Mouse (Mus musculus) layer of hippocampus, adult 18-20 months (tissue): ENCODE results near the gene Ldlrap1. TPM values are rescaled to one million over a fixed set of nuclear protein-coding genes. Genes with fewer than 3 reads are reported as not detected.

Source experiments
- DNase-seq, 2 experiments: peaks; one replicate each; pipeline ENCODE4 v3.0.0; 2022; ENCODE audit warnings: low spot score in 2 of 2
- total RNA-seq, 2 experiments: library from RNA; stranded (reverse); gene quantifications; 2 replicates each; pipeline ENCODE4 v1.2.3; 2021

The Ldlrap1 gene
- total RNA-seq, 2 experiments from 2014 or later, result 1.3 to 2.4 TPM

- no peak for DNase-seq
These were observed 14.9 kb downstream of the Ldlrap1 start for GRCm38 (mm10) chr4:134752911-134753426.

- DNase-seq, result no peak
These were observed 16.0 kb downstream of the Ldlrap1 start for GRCm38 (mm10) chr4:134751682-134752380.

DNA sequence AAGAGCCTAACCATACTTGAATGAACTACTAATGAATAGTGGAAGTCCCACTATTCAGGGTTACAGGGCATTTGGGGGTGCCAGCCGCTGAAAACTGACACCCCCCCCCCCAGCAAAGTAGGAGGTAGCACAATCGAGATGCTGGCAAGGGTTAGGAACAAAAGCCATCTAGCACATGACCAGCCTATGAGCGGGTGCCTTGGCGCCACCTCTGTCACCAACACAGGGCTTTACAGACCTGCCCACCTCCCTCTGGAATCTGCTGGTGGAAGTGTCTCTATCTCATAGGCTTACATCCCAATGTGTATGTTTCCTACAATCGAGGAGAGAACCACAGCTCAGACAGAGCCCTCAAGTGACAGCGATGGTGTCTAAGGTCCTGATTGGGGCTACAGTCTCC is 17.0 kb downstream of the Ldlrap1 start:
- no peak for DNase-seq

DNA sequence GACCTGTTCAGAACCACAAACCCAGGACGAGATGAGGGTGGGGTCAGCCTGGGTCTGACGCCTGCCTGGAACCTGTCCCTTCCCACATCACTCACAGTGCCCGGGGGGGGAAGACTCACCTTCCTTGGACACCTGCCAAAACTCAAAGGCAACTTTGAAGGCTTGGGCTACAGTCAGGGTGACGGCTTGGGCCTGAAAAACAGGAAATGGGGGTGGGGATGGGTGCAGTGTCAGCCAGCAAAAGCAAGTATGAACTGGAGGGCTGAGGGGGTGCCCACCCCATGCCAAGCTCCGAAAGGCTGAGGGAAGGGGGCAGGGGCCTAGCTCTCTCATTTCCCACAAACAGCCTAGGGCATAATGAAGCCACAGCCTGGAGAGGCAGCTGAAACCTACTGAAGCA is 17.6 kb downstream of the Ldlrap1 start:
- DNase-seq, result no peak

DNA sequence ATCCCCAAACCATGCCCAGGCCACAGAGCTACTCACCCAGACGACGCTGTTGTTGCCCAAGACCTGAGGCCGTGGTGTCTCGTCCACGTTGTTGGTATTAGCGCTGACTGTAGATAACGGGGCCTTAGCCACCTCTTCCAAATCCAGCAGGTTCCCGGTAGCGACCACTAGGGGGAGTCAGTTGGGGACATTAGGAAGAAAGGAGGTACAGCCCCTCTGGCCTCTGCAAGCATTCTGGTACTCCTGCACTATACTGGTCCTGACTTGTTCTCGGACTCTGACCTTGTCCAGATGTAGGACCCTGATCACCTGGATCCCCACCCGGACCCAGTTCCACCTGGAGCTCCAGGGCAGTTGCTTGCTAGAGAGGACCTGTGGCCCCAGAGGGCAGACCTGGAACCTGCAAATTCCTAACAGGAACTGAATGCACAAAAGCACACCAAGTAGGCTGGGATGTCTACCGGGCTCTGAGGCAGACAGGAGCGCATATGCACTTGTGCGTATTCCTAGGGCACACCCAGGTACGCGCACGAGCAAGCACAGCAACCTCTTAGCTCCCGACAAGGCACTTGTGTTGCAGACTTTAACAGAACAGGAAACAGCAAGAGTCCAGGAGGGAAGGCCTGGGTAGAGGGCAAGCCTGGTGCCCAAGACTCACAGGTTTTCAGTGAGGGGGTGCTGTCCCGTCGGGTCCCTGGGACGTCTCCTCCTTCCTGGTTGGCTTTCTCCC is 18.4 kb downstream of the Ldlrap1 start:
- no peak for DNase-seq

DNA sequence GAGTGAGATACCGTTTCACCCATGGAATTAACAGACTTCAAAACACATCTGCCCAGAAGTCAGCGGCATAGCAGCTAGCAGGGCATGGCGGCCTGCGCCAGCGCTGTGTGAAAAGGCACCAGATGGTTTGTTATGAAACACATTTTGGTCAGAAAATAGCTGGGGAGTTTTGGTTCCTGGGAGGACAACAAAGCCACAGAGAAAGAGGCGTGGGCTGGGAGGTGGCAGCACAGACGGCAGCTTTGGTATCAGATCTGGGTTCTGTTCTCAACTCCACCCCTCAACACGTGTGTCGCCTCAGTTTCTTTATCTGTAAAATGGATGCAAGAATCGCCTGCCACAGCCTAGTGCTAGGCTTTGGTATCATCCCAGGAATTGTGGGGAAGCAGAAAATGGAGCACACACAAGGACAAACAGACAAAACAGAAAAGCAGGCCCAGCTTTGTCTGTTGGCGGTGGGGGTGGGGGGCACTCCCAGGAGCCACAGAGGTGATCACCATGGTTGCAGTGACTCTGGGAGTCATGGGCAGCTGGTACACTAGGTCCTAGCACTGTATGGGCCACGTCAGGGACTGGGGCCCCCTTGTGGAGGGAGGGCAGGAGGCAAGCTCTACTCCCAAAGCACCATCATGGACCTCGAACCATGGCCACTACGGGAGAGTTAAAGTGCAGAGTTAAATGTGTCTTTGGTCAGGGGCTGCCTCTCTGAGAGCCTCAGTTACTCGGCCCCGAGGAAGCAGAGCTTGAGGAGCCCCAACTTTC is 21.7 kb downstream of the Ldlrap1 start:
- peak; percentile 75 to 89 for DNase-seq

- DNase-seq, result no peak
These were observed 23.8 kb downstream of the Ldlrap1 start for GRCm38 (mm10) chr4:134743881-134744633.

DNA sequence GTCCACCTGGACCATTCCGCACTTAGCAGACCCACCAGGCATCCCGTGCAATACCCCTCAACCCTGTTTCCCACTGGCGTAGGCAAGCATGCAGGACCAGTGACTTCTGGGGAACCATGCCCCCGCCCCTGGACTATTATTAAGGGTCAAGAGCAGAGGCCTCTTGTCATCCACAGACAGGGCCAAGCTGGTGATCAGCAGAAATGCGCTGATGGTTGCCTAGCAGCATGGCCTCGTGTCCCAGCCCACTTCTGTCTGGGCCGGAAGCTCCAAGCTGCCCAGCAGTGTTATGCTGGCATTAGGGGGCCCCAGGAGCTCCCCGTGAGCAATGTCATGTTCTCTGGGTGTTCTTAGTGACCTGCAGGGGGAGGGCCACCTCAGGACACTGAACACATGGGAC is 25.9 kb downstream of the Ldlrap1 start:
- DNase-seq, result no peak

DNA sequence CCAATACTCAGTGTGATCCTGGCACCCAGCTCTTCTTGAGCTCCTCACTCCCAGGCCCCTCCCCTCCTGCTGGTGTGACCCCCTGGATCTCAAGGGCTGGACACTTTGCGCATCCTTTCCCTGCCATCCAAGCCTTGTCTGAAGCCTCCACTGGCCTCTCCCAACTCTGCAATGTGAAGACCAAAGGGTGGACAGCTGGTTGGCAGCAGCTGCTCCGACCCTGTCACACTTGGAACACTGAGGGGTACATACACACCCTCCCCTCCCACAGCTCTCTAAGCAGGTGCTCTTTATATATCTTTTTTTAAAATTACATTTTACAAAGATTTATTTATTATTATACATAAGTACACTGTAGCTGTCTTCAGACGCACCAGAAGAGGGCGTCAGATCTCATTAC is 27.6 kb downstream of the Ldlrap1 start:
- DNase-seq, result no peak

DNA sequence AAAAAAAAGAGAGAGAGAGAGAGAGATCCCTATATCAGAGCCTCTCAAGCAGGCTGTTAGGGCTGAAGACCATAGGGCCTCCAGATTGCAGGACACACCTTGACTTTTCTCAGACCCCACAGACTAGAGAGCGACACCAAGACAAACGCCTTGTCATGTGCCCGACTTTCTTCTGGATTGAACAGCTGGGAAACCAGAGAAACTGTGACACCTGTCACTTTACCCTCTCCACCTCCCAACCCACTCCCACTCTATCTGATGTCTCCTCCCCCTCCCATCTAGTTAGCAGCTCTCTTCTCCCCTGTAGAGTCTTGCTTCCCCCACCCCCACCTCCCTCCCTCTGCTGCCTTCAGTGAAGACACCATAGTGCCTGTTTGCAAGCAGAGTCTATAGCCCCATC is 28.3 kb downstream of the Ldlrap1 start:
- no peak for DNase-seq

DNA sequence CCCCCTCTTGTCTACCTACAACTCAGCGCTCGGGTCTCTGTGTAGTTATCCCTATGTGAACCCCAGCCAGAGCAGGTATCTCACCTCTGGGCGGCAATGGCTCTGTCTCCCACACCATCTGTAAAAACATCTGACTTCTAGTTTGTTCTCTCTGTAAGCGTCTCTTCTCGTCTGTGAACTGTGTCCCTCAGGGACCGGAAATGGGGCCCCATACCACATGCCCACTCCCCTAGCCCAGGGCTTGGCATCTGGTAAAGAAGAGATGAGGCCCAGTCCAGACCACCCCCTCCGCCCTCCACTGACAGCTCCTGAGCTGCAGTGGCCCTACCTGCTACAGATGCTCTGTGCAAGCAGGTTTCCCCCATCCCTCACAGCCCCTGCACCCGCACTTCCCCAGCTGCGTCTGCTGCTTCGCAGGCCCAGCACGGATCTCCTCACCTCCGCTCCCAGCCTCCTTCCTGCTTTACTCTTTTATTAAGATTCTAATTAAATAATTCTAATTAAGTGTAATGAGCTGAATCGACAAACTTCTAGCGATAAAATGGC is 30.4 kb downstream of the Ldlrap1 start:
- DNase-seq, result no peak

GRCm38 (mm10) chr4:134736147-134736546 is 31.7 kb downstream of the Ldlrap1 start:
- DNase-seq, result peak in 1 of 2 experiments; percentile 36

- no peak for DNase-seq
These were observed 33.2 kb downstream of the Ldlrap1 start for GRCm38 (mm10) chr4:134734629-134735081.

DNA sequence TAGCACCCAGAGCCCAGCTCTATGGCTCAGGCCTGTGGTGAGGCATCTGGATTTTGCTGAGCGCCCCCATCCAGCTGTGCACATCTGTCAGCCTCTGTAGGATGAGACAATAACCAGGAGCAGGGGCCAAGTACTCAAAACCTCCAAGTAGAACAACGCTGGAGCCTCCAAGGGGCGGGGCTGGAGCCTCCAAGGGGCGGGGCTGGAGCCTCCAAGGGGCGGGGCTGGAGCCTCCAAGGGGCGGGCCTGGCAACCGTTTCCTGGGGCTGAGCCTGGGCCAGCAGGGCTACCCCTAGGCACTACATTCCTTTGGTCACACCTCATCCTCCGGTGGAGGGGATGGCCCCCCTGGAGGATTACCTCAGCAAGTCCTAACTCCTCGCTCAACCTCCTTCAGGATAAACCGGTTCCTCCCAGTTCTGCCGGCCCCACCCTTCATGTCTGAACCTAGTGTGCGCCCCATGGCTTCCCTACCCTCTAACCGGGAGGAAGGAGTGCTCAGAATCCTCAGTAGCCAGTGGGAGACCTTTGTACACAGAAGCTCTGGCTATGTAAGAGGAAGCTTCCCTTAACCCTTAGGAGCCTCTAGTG is 33.7 kb downstream of the Ldlrap1 start:
- DNase-seq, result no peak

DNA sequence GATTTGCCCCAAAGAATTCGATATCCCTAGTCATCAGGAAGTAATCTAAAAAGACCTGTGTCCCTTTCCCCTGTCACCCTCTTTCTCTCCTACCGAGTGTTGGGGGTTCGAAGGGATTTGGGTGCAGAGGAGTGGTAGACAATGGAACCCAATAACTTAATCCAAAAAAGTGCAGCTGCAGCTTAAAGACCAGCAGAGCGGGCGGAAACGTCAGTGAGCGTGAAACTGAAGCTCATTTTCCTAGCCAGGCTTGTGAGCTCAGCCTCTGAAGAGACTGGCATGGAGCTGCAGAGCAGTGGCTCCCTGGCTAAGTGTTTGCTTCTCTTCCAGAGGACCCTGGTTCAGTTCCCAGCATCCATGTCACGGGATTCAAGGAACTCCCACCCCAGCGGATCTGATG is 34.5 kb downstream of the Ldlrap1 start:
- no peak for DNase-seq

DNA sequence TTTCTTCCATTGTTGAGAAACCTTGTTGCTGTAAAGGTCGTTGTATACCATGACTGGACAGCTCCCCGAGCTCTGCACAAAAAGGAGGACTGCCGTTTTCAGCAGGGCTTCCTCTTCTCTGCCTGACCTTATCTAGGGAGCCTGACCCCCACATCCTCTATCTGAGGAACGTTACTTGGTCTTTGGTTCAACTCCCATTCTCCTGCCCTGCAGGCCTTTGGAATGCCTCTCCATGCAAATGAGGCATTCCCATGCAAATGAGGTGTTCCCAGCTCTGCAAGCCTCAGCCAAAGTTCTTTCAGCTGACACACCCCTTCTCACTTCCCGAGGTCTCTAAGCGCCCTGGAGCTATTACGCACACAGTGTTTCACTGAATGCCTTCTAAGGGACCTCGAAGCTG is 37.7 kb downstream of the Ldlrap1 start:
- DNase-seq, result no peak

- DNase-seq, result no peak
These were observed 42.0 kb downstream of the Ldlrap1 start for GRCm38 (mm10) chr4:134725735-134726345.

- no peak for DNase-seq
These were observed 42.9 kb downstream of the Ldlrap1 start for GRCm38 (mm10) chr4:134724974-134725373.

DNA sequence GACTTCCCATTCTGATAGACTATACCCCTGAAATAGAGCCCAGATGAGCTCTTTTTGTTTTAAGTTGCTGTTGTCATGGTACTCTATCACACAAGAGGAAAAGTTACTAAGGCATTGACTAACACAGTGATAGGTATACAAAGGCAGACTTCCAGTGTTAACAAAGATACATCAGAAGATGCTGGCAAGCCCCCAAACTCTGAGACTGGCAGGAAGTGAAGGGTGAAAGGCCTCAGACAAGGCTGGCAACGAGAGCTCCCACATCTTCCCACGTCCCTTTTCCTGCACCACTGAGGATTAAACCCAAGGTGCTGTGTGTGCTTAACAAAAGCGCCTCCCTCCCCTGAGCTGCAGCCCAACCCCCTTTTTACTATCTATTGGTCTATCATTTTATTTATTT is 44.6 kb downstream of the Ldlrap1 start:
- DNase-seq, result no peak

DNA sequence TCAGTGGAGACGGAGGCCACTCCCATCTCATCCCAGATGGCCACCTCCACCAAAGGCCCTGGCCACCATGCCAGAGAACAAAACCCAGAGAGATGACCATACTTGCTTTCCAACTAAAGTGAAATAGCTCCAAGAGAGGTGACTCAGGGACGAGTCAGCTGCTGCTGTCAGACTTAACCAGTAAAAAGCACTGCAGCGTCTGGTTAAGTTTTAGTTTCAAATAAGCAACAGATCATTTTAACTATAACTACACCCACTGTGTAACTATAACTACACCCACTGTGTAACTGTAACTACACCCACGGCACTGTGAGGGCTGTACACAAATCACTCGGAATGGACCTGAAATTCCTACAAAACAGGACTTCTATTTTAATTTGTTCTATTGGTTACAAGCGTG is 46.7 kb downstream of the Ldlrap1 start:
- DNase-seq, result no peak
